ENCODE assay signal across 14 mouse cellular contexts in genomic region chr13:38009721-38010408, GRCm38 (mm10). TPM values are rescaled to one million over a fixed set of nuclear protein-coding genes. Genes with fewer than 3 reads are reported as not detected.
DNase-seq lines count a peak whose midpoint lies in the region; ATAC-seq and TF ChIP-seq lines count a peak whose summit lies in the region.
"Had no signal": no experiment of that assay in that cellular context is flagged by ENCODE, and none has a peak within 500 bp of the region (broad histone marks: within the 10 kb centered on the region; RNA-seq: fewer than 3 reads in every experiment).

No protein-coding gene starts in this region.

- H3K4me2 ChIP-seq in liver, embryonic 15.5 days, result peak overlapping the region; percentile 51
- H3K4me2 ChIP-seq: heart, embryonic 11.5 days; midbrain, embryonic 13.5 days had no signal

- no peaks in the 10 kb centered on the region for H3K27me3 ChIP-seq in liver, embryonic 15.5 days
- H3K27me3 ChIP-seq: midbrain, embryonic 13.5 days had no signal

- 23% methylated on average over 5 of the region's 5 CpGs for WGBS in liver, embryonic 15.5 days (ENCODE audit: insufficient replicate concordance)

- peak; percentile 83 for ATAC-seq in liver, embryonic 15.5 days (ENCODE audit: insufficient read depth)
- ATAC-seq: midbrain, embryonic 13.5 days had no signal

- H3K4me1 ChIP-seq in liver, embryonic 15.5 days (replicated peaks), result peaks cover 16% of the 10 kb centered on the region
- H3K4me1 ChIP-seq: midbrain, embryonic 13.5 days had no signal

- 0 out of 2 replicates have a peak overlapping the region, but pooled peaks have one; percentile 15 for H3K9ac ChIP-seq in liver, embryonic 15.5 days
- H3K9ac ChIP-seq: midbrain, embryonic 13.5 days had no signal

- no peak for TF ChIP-seq CTCF in layer of hippocampus, adult 2 months (conservative IDR thresholded peaks at IDR 0.05)

- no peak overlapping the region for H3K4me3 ChIP-seq in layer of hippocampus, adult 2 months
- H3K4me3 ChIP-seq in liver, embryonic 15.5 days (replicated peaks), result 0 out of 2 replicates have a peak overlapping the region, but pooled peaks have one; percentile 4
- H3K4me3 ChIP-seq: midbrain, embryonic 13.5 days had no signal

- no peaks in the 10 kb centered on the region for H3K9me3 ChIP-seq in liver, embryonic 15.5 days (replicated peaks)
- H3K9me3 ChIP-seq: midbrain, embryonic 13.5 days had no signal

- no peak for DNase-seq in layer of hippocampus, adult 2 months (ENCODE audit: low spot score in 2 of 2)
- DNase-seq in layer of hippocampus, postnatal 25 days (ENCODE audit: extremely low spot score in 1 of 2, low spot score in 1 of 2), result no peak
- DNase-seq in adipocyte (ENCODE audit: low spot score), result peak; percentile 34
- peak; percentile 48 for DNase-seq in spleen, adult 12 weeks (ENCODE audit: low spot score)
- DNase-seq in c-Kit-positive CD71-positive TER-119-positive erythroid progenitor cells, embryonic 14.5 days (ENCODE audit: low spot score), result no peak
- DNase-seq in cerebellum, adult 9-11 months, result no peak
- no peak for DNase-seq in gastrocnemius, adult 18-20 months (ENCODE audit: low spot score)
- DNase-seq: adrenal gland, postnatal 10 days; cerebellum, adult 8-10 months; kidney, adult 18-20 months; left cerebral cortex, postnatal 4 days had no signal

- H3K27ac ChIP-seq in layer of hippocampus, adult 2 months, result 0 out of 2 replicates have a peak overlapping the region, but pooled peaks have one; percentile 36
- peak overlapping the region; percentile 81 for H3K27ac ChIP-seq in liver, embryonic 15.5 days (replicated peaks)
- H3K27ac ChIP-seq: midbrain, embryonic 13.5 days had no signal

- H3K36me3 ChIP-seq in liver, embryonic 15.5 days (replicated peaks), result no peaks in the 10 kb centered on the region
- H3K36me3 ChIP-seq: midbrain, embryonic 13.5 days had no signal

RNA-seq across cellular contexts. Expression of gene Ssr1, which starts 15.8 kb away (rescaled TPM):
- 10 to 100 TPM; 86.8 to 92.0 TPM for total RNA-seq in layer of hippocampus, adult 2 months (2021)
- total RNA-seq in layer of hippocampus, postnatal 25 days (2021), result 10 to 100 TPM; 80.0 to 81.9 TPM
- polyA plus RNA-seq in liver, embryonic 15.5 days (2015; fragmentation: Nextera tagmentation; extraction: Ambion mirVana), result 55.3 and 78.9 TPM in 2 replicates
- total RNA-seq in gastrocnemius, adult 18-20 months (2021), result 10 to 100 TPM; 66.5 to 68.8 TPM

RNA-seq across cellular contexts. Expression of gene Riok1, which starts 26.9 kb away (rescaled TPM):
- total RNA-seq in layer of hippocampus, adult 2 months (2021), result 10 to 100 TPM; 26.2 to 27.3 TPM
- total RNA-seq in layer of hippocampus, postnatal 25 days (2021), result 10 to 100 TPM; 17.8 to 22.9 TPM
- 17.7 and 19.0 TPM in 2 replicates for polyA plus RNA-seq in liver, embryonic 15.5 days (2015; fragmentation: Nextera tagmentation; extraction: Ambion mirVana)
- total RNA-seq in gastrocnemius, adult 18-20 months (2021), result 1 to 10 TPM; 6.6 to 8.5 TPM

RNA-seq across cellular contexts. Expression of gene Cage1, which starts 27.0 kb away (rescaled TPM):
- total RNA-seq in layer of hippocampus, adult 2 months (2021), result 1 to 10 TPM; 4.7 to 5.5 TPM
- total RNA-seq in layer of hippocampus, postnatal 25 days (2021), result 1 to 10 TPM; 3.2 to 4.1 TPM
- 0.30 and 0.35 TPM in 2 replicates for polyA plus RNA-seq in liver, embryonic 15.5 days (2015; fragmentation: Nextera tagmentation; extraction: Ambion mirVana)
- 1 to 10 TPM; 1.2 to 1.3 TPM for total RNA-seq in gastrocnemius, adult 18-20 months (2021)

Comparison
In these comparisons a context has a peak if more than half of its experiments do, and no peak if none do; other contexts are left out.
1. DNase-seq: peak in adipocyte (single experiment) and spleen, adult 12 weeks (single experiment); none in layer of hippocampus, adult 2 months (0 of 2), layer of hippocampus, postnatal 25 days (0 of 2), c-Kit-positive CD71-positive TER-119-positive erythroid progenitor cells, embryonic 14.5 days (single experiment), cerebellum, adult 9-11 months (single experiment) and gastrocnemius, adult 18-20 months (single experiment).